Mouse (Mus musculus): ENCODE measurements around the gene Hspbap1. TPM values are rescaled to one million over a fixed set of nuclear protein-coding genes. Genes with fewer than 3 reads are reported as not detected.

The Hspbap1 gene
- 18.0 and 18.4 TPM in 2 replicates for polyA plus RNA-seq (2015; fragmentation: Nextera tagmentation; extraction: Ambion mirVana)

DNA sequence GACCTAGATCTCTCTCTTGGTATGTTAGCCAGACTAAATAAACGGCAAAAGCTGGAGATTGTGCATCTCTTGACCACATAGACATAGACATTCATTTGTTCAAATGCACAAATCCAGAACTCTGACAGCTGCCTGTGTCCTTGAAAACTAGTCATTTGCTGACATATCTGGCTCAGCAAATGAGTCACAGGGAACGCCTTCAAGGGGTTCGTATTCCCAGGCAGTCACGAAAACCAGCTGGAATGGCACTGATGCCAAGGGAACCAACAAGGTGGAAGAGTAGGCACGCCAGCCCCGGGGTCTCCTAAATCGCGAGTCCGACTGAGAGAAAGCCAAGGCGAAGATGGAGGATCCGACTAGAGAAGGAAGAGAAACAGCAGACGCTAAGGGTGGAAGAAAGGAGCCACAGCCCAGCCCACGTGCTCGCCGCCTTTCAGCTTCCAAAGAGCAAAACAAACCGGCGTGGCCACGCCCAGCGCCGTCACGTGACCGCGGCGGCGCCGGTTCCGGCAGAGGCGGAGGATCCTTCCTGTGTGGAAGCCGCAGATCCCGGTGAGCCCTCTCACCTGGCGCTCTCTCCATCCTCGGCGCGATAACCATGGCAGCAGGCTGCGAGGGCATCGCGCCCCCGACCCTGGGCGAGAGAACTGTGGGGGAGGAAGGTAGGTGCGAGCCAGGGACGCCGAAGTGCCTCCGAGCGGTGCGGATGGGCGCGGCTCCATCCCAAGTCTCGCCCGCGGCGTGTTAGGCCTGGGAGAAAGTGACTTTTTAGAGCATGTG lies at the start of gene Hspbap1:
TSS of gene Hspbap1 (plus strand) at position 498 of the 780 bp plus-strand sequence.
- Histone ChIP-seq H3K4me1 (peaks cover 33% of the 10 kb centered on the region), H3K9ac (peak within 1 kb of the TSS; percentile 94), H3K4me3 (peak within 1 kb of the TSS; percentile 83), H3K36me3 (no peaks in the 10 kb centered on the region; the same call in 1 of the 2 replicates), H3K4me2 (peak within 1 kb of the TSS; percentile 78), H3K9me3 (no peaks in the 10 kb centered on the region), H3K27me3 (no peaks in the 10 kb centered on the region), H3K27ac (peak within 1 kb of the TSS; percentile 73; the same call in 1 of the 2 replicates)
- under 1% methylated on average over 51 of the region's 51 CpGs for WGBS
- peak; percentile 66; the same call in 1 of the 2 replicates for ATAC-seq (ENCODE audit: insufficient number of reproducible peaks, insufficient read depth, low FRiP score, low TSS enrichment, low read depth)

DNA sequence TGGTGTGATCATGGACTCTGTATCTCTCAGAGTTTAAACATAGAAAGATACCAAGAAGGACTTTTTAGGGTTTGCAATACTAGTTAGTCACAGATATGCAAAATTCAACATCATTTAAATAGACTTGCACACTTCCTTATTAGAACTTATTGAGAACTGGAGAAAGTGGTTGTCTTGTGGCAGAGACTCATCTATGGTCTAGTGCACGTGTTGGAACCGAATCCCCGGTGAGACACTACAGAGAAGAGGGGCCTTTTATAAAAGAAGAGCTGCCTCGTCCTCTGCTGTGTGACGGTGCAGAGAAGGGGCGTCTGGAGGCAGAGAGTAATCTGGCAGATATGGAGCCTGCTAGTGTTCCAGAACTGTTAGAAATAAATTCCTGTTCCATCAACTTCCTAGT lies 45.6 kb upstream of the Hspbap1 start:
- Histone ChIP-seq H3K9me3 (no peaks in the 10 kb centered on the region), H3K4me3 (no peak overlapping the region), H3K4me1 (no peaks in the 10 kb centered on the region), H3K27ac (no peak overlapping the region), H3K4me2 (no peak overlapping the region), H3K27me3 (no peaks in the 10 kb centered on the region), H3K9ac (no peak overlapping the region), H3K36me3 (peaks cover 27% of the 10 kb centered on the region)
- WGBS = 87% methylated on average over 6 of the region's 6 CpGs
- ATAC-seq (ENCODE audit: insufficient number of reproducible peaks, insufficient read depth, low FRiP score, low TSS enrichment, low read depth) = no peak

DNA sequence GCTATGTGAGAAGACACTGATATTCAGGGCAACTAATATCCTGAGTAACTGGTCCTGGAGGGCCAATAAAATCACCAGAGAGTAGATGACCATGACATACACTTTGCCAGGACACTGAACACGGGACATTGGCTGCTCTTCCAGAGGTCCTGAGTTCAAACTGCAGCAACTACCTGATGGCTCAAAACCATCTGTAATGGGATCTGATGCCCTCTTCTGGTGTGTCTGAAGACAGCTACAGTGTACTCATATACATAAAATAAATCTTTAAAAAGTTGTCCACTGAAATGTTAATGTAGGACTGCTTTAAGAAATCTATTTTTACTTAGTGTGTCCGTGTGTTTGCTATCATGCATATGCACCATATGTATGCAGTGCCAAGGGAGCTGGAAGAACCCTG lies 43.6 kb upstream of the Hspbap1 start:
- H3K27ac ChIP-seq = no peak overlapping the region
- no peak overlapping the region for H3K9ac ChIP-seq
- H3K4me2 ChIP-seq = no peak overlapping the region
- no peaks in the 10 kb centered on the region for H3K27me3 ChIP-seq
- H3K4me3 ChIP-seq = no peak overlapping the region
- no peaks in the 10 kb centered on the region for H3K9me3 ChIP-seq
- no peaks in the 10 kb centered on the region for H3K4me1 ChIP-seq
- 83% methylated on average over 2 of the region's 2 CpGs for WGBS
- ATAC-seq (ENCODE audit: insufficient number of reproducible peaks, insufficient read depth, low FRiP score, low TSS enrichment, low read depth) = no peak
- peaks cover 27% of the 10 kb centered on the region for H3K36me3 ChIP-seq

DNA sequence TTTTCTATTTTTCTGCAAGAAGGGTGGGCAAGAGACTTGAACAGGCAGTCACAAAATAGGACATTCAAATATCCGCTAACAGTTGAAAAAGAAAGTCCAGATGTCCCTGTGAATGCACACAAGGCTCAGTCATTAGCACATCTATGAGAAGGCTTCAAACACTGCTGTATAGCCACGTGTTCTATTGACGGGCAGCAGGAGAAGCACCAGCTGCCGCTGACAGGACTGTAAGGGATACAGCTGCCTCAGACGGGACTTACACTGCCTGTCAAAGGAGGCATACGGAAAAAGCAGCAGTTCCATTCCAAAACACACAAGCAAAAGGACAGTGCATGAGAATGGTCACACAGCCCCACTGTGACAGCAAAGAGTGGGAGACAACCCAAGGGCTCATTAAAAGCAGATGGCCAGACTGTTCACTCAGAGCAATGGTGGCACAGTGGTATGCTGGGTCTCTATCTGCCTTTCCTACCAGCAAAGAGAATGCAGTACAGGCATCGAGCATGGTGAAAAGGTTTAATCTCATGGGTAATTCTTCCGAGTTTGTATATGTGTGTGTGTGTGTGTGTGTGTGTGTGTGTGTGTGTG lies 40.9 kb upstream of the Hspbap1 start:
- no peak for ATAC-seq (ENCODE audit: insufficient number of reproducible peaks, insufficient read depth, low FRiP score, low TSS enrichment, low read depth)
- H3K4me1 ChIP-seq = no peaks in the 10 kb centered on the region
- no peak overlapping the region for H3K4me2 ChIP-seq
- H3K36me3 ChIP-seq = peaks cover 24% of the 10 kb centered on the region
- H3K9ac ChIP-seq = no peak overlapping the region
- no peak overlapping the region for H3K27ac ChIP-seq
- WGBS = 62% methylated on average over 8 of the region's 8 CpGs
- H3K4me3 ChIP-seq = no peak overlapping the region
- H3K27me3 ChIP-seq = no peaks in the 10 kb centered on the region
- no peaks in the 10 kb centered on the region for H3K9me3 ChIP-seq

DNA sequence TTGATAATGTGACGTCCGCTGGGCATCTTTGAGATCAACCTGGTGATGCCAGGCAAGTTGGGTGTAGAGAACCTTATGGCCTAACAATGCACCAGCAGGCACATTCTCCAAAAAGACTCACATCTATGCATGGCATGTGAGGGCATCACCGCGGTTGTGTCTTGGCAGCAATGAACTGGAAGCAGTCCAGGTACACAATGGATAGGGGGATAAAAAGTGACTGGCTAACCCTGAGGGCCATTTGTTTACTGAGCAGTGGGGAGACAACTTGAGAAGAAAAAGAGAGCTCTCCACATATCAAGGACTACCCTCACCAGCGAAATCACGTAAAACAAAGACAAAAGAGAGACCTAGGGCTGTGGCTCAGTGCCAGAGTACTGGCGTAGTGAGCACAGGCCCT lies 38.1 kb upstream of the Hspbap1 start:
- Histone ChIP-seq H3K36me3 (peaks cover 17% of the 10 kb centered on the region), H3K4me3 (no peak overlapping the region), H3K9ac (no peak overlapping the region), H3K4me1 (no peaks in the 10 kb centered on the region), H3K4me2 (no peak overlapping the region), H3K9me3 (no peaks in the 10 kb centered on the region), H3K27ac (no peak overlapping the region), H3K27me3 (no peaks in the 10 kb centered on the region)
- WGBS = 90% methylated on average over 7 of the region's 7 CpGs
- no peak for ATAC-seq (ENCODE audit: insufficient number of reproducible peaks, insufficient read depth, low FRiP score, low TSS enrichment, low read depth)

DNA sequence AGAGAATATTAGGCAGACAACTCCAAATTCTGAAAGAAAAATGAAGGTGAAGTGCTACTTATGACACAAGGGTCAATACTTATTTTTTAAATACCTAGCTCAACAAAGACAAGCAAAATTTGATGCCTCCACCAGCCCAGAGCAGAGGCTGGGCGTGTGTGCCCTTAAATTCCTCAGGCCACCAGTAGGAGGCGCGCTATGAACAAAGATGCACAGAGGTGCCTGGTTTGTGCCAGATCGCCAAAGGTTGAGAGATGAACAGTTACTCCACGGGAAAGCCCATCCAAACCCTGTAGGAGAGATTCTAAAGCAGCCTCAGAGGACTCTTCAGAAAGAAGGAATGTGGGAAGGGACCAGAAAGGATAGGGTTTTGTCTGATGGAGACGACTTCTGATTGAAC lies 36.1 kb upstream of the Hspbap1 start:
- Histone ChIP-seq H3K9me3 (no peaks in the 10 kb centered on the region), H3K9ac (no peak overlapping the region), H3K4me3 (no peak overlapping the region), H3K36me3 (peaks cover 7% of the 10 kb centered on the region), H3K4me2 (no peak overlapping the region), H3K27me3 (no peaks in the 10 kb centered on the region), H3K27ac (no peak overlapping the region), H3K4me1 (0 out of 2 replicates have a peak, but pooled peaks cover 7% of the 10 kb centered on the region)
- 15% methylated on average over 6 of the region's 6 CpGs for WGBS
- no peak for ATAC-seq (ENCODE audit: insufficient number of reproducible peaks, insufficient read depth, low FRiP score, low TSS enrichment, low read depth)

DNA sequence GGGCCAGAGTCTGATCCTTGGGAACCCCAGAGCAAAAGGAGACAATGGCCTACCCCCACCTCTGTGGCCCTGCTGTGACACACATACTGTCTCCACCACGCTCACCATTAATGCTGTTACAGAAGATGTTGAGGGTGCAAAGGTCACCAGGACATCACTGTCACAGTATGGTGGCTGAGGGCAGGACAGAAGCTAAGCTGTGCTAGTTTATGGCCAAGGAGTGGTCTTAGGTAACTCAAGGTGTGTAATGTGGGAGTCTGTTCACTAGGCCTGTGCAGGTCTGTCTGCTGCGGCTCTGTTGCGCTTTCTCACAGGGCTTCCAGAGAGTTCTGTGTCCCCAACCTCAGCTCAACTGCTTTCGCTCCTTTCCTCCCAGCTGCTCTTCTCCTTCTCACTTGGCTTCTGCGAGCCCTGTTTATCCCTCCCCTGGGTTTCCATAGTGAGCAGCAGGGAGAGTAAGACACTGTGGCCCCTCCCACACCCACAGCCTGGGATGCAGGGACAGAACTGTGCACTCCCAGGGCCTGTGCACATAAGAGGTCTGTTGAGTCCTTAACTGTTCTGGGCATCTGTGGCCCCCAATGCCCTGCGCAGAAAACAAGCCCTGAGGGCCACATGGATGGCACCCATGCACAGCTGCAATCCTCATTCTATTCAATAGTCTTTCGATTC lies 31.9 kb upstream of the Hspbap1 start:
- Histone ChIP-seq H3K9me3 (no peaks in the 10 kb centered on the region), H3K4me1 (peaks cover 27% of the 10 kb centered on the region), H3K9ac (no peak overlapping the region), H3K36me3 (no peaks in the 10 kb centered on the region; the same call in 1 of the 2 replicates), H3K4me3 (no peak overlapping the region), H3K4me2 (no peak overlapping the region), H3K27me3 (no peaks in the 10 kb centered on the region), H3K27ac (no peak overlapping the region)
- no peak for ATAC-seq (ENCODE audit: insufficient number of reproducible peaks, insufficient read depth, low FRiP score, low TSS enrichment, low read depth)
- WGBS = 69% methylated on average over 7 of the region's 7 CpGs

DNA sequence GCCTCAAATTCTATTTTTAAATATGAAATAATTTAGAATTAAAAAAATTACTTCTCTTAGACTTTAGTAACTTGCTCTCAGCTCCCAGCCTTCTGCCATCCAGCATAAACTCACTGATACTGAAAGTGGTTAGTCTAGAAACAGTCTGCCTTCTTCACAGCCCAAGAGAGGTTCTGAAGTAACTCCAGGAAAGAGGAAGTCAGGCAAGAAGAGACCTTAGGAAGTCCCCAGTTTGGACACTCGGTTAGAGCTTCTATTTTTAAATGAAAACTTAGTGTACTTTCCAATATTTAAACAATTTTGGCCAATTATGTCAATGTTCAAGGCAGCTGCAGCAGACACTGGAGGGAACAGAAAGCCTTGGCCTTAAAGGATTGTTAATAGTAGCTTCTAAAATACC lies 30.6 kb upstream of the Hspbap1 start:
- Histone ChIP-seq H3K4me1 (peaks cover 27% of the 10 kb centered on the region), H3K9me3 (no peaks in the 10 kb centered on the region), H3K4me3 (no peak overlapping the region), H3K4me2 (no peak overlapping the region), H3K9ac (no peak overlapping the region), H3K36me3 (no peaks in the 10 kb centered on the region; the same call in 1 of the 2 replicates), H3K27me3 (no peaks in the 10 kb centered on the region), H3K27ac (no peak overlapping the region)
- ATAC-seq (ENCODE audit: insufficient number of reproducible peaks, insufficient read depth, low FRiP score, low TSS enrichment, low read depth) = no peak
- WGBS = 57% methylated on average over 1 of the region's 1 CpGs

DNA sequence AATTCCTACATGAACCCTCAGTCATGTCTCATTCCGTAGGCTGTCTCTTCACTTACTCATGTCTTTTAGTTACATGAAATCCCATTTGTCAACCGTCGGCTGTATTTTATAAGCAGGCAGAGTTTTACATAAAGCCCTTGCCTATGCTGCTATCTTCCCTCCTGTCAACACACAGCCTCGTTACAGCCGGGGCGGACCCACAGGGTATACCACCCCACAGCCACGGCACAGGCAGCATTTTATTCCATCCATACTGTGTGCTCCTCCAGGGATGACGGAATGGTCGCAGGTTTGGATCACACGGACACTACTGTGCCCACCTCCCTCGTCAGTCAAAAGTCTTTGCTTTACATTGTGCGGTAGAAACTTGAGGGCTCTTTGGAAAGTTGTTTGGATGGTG lies 29.8 kb upstream of the Hspbap1 start:
- Histone ChIP-seq H3K27me3 (no peaks in the 10 kb centered on the region), H3K4me3 (no peak overlapping the region), H3K4me1 (peaks cover 27% of the 10 kb centered on the region), H3K36me3 (no peaks in the 10 kb centered on the region), H3K27ac (no peak overlapping the region), H3K9ac (no peak overlapping the region), H3K4me2 (no peak overlapping the region), H3K9me3 (no peaks in the 10 kb centered on the region)
- ATAC-seq (ENCODE audit: insufficient number of reproducible peaks, insufficient read depth, low FRiP score, low TSS enrichment, low read depth) = no peak
- WGBS = 75% methylated on average over 12 of the region's 12 CpGs

DNA sequence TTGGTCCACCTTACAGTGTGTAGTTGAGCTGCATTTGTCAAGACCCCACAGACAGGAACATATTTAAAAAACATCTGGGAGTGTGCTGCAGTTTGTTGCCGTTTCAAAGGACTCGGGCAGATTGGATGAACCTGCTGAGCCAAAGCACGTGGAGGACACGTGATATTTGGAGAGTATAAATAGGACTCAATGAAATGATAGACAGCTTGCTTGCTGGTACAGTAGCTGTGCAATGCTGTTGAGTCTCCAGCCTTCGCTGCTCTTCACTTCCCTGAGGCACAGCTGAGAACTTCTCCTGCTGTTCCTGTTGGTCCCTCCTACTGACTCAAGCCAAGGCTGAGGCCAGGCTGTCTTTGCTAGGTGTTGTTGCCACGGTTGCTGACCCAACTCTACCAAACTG lies 29.2 kb upstream of the Hspbap1 start:
- H3K4me3 ChIP-seq = no peak overlapping the region
- H3K27me3 ChIP-seq = no peaks in the 10 kb centered on the region
- no peak for ATAC-seq (ENCODE audit: insufficient number of reproducible peaks, insufficient read depth, low FRiP score, low TSS enrichment, low read depth)
- WGBS = 55% methylated on average over 6 of the region's 6 CpGs
- no peak overlapping the region for H3K9ac ChIP-seq
- H3K9me3 ChIP-seq = no peaks in the 10 kb centered on the region
- H3K36me3 ChIP-seq = no peaks in the 10 kb centered on the region
- peaks cover 27% of the 10 kb centered on the region for H3K4me1 ChIP-seq
- no peak overlapping the region for H3K4me2 ChIP-seq
- H3K27ac ChIP-seq = no peak overlapping the region

DNA sequence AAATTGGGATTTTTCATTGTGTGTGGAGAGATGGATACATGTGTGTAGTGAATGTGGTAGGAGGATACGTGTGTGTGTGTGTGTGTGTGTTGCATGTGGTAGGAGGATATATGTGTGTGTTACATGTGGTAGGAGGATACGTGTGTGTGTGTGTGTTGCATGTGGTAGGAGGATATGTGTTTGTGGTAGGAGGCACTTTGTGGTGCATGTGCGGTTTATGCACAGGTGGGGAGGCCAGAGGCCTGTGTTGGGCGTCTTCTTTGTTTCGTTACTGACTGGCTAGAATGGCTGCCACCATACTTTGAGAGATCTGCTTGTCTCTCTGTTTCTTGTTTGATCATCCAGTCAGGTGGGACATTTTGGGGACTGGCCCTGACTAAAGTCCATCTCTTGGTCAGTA lies 28.6 kb upstream of the Hspbap1 start:
- Histone ChIP-seq H3K4me1 (peaks cover 27% of the 10 kb centered on the region), H3K4me2 (no peak overlapping the region), H3K4me3 (no peak overlapping the region), H3K9ac (no peak overlapping the region), H3K36me3 (peaks cover 5% of the 10 kb centered on the region; the same call in 1 of the 2 replicates), H3K27me3 (no peaks in the 10 kb centered on the region), H3K9me3 (no peaks in the 10 kb centered on the region), H3K27ac (no peak overlapping the region)
- ATAC-seq (ENCODE audit: insufficient number of reproducible peaks, insufficient read depth, low FRiP score, low TSS enrichment, low read depth) = no peak
- 91% methylated on average over 5 of the region's 5 CpGs for WGBS
